In the genomic region with DNA sequence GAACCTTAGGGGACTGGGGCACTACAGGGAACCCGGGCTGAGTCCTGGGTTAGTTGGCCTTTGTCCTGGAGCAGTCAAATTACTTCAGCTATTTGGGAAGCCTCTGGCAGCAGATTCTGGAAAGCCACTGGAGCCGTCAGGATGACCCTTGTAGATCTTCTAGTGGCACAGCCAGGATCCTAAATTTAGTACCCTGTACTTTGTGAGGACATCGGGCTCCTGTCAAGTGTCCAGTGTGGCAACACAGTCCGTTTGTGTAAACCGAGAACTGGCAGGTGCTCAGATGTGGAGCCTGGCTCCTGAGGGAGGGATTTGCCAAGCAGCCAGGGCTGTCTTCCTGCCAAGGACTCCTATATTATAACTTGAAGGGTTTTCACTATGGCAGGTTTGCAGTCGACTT, we compare ENCODE assay signal across 14 mouse cellular contexts.
DNase-seq lines count a peak whose midpoint lies in the region; ATAC-seq lines count a peak whose summit lies in the region.
"Had no signal": no experiment of that assay in that cellular context is flagged by ENCODE, and none has a peak within 500 bp of the region (broad histone marks: within the 10 kb centered on the region; RNA-seq: fewer than 3 reads in every experiment).

No protein-coding gene starts in this region.

- no peak overlapping the region for H3K4me3 ChIP-seq in heart, embryonic 15.5 days
- H3K4me3 ChIP-seq in embryonic facial prominence, embryonic 10.5 days, result no peak overlapping the region
- no peak overlapping the region for H3K4me3 ChIP-seq in hindbrain, embryonic 14.5 days (replicated peaks; ENCODE audit: low read length)
- H3K4me3 ChIP-seq: embryonic facial prominence, embryonic 13.5 days; forebrain, embryonic 12.5 days; limb, embryonic 10.5 days; megakaryocyte, embryonic 14.5 days had no signal

- H3K4me2 ChIP-seq in heart, embryonic 15.5 days, result no peak overlapping the region
- H3K4me2 ChIP-seq in hindbrain, embryonic 14.5 days (replicated peaks), result no peak overlapping the region
- H3K4me2 ChIP-seq: embryonic facial prominence, embryonic 13.5 days; forebrain, embryonic 12.5 days had no signal

- no peaks in the 10 kb centered on the region for H3K36me3 ChIP-seq in heart, embryonic 15.5 days
- no peaks in the 10 kb centered on the region for H3K36me3 ChIP-seq in embryonic facial prominence, embryonic 10.5 days (replicated peaks)
- H3K36me3 ChIP-seq in hindbrain, embryonic 14.5 days (replicated peaks; ENCODE audit: control insufficient read depth, insufficient read depth), result no peaks in the 10 kb centered on the region
- H3K36me3 ChIP-seq: embryonic facial prominence, embryonic 13.5 days; forebrain, embryonic 12.5 days; limb, embryonic 10.5 days had no signal

- no peaks in the 10 kb centered on the region for H3K9me3 ChIP-seq in heart, embryonic 15.5 days (replicated peaks)
- no peaks in the 10 kb centered on the region for H3K9me3 ChIP-seq in embryonic facial prominence, embryonic 10.5 days
- H3K9me3 ChIP-seq in hindbrain, embryonic 14.5 days (ENCODE audit: control insufficient read depth, low read length), result no peaks in the 10 kb centered on the region
- H3K9me3 ChIP-seq: embryonic facial prominence, embryonic 13.5 days; forebrain, embryonic 12.5 days; limb, embryonic 10.5 days had no signal

- H3K9ac ChIP-seq in heart, embryonic 15.5 days, result no peak overlapping the region
- no peak overlapping the region for H3K9ac ChIP-seq in hindbrain, embryonic 14.5 days
- H3K9ac ChIP-seq: embryonic facial prominence, embryonic 13.5 days; forebrain, embryonic 12.5 days; liver, embryonic 14.5 days had no signal

- H3K27me3 ChIP-seq in heart, embryonic 15.5 days, result no peaks in the 10 kb centered on the region
- H3K27me3 ChIP-seq in embryonic facial prominence, embryonic 10.5 days (replicated peaks; ENCODE audit: low read depth, poor library complexity, severe bottlenecking), result no peaks in the 10 kb centered on the region
- no peaks in the 10 kb centered on the region for H3K27me3 ChIP-seq in hindbrain, embryonic 14.5 days (ENCODE audit: control insufficient read depth, insufficient read depth, low read length)
- H3K27me3 ChIP-seq: embryonic facial prominence, embryonic 13.5 days; forebrain, embryonic 12.5 days; megakaryocyte, embryonic 14.5 days had no signal

- H3K27ac ChIP-seq in heart, embryonic 15.5 days, result peak overlapping the region; percentile 39
- H3K27ac ChIP-seq in embryonic facial prominence, embryonic 10.5 days (replicated peaks), result no peak overlapping the region
- H3K27ac ChIP-seq in hindbrain, embryonic 14.5 days, result no peak overlapping the region
- H3K27ac ChIP-seq: embryonic facial prominence, embryonic 13.5 days; forebrain, embryonic 12.5 days; liver, embryonic 14.5 days had no signal

- H3K4me1 ChIP-seq in heart, embryonic 15.5 days (replicated peaks), result peaks cover 21% of the 10 kb centered on the region
- peaks cover 17% of the 10 kb centered on the region for H3K4me1 ChIP-seq in embryonic facial prominence, embryonic 10.5 days
- H3K4me1 ChIP-seq in hindbrain, embryonic 14.5 days (replicated peaks; ENCODE audit: control insufficient read depth, insufficient read depth, low read length), result no peaks in the 10 kb centered on the region; the same call in 1 of the 2 replicates
- H3K4me1 ChIP-seq: forebrain, embryonic 12.5 days; megakaryocyte, embryonic 14.5 days had no signal

- 46% methylated on average over 6 of the region's 6 CpGs for WGBS in heart, embryonic 15.5 days
- 85% methylated on average over 6 of the region's 6 CpGs for WGBS in embryonic facial prominence, embryonic 10.5 days
- WGBS in hindbrain, embryonic 14.5 days, result 85% methylated on average over 6 of the region's 6 CpGs

- peak; percentile 30; the same call in 1 of the 2 replicates for ATAC-seq in heart, embryonic 15.5 days (replicated peaks; ENCODE audit: insufficient number of reproducible peaks, insufficient read depth, low FRiP score, low read depth)
- ATAC-seq in hindbrain, embryonic 14.5 days (ENCODE audit: low FRiP score), result no peak

- DNase-seq in gastrocnemius, adult 18-20 months (ENCODE audit: low spot score), result peak; percentile 92
- DNase-seq in gastrocnemius, postnatal 4 days (ENCODE audit: low spot score in 2 of 2), result no peak
- peak; percentile 83 for DNase-seq in gastrocnemius, postnatal 25 days
- DNase-seq in lung, postnatal 25 days (ENCODE audit: low spot score), result peak; percentile 29
- no peak for DNase-seq in embryonic facial prominence, embryonic 10.5 days (ENCODE audit: low spot score)
- no peak for DNase-seq in layer of hippocampus, adult 18-20 months (ENCODE audit: low spot score in 2 of 2)
- no peak for DNase-seq in hindbrain, embryonic 14.5 days (ENCODE audit: low spot score)
- DNase-seq: layer of hippocampus, adult 9-11 months had no signal

Comparison
In these comparisons a context has a peak if more than half of its experiments do, and no peak if none do; other contexts are left out.
1. DNase-seq: peak in gastrocnemius, adult 18-20 months (single experiment), gastrocnemius, postnatal 25 days (single experiment) and lung, postnatal 25 days (single experiment); none in gastrocnemius, postnatal 4 days (0 of 2), embryonic facial prominence, embryonic 10.5 days (single experiment), layer of hippocampus, adult 18-20 months (0 of 2) and hindbrain, embryonic 14.5 days (single experiment).